In genomic region chr6:28618751-28619153, GRCm38 (mm10) we compare ENCODE assay signal across 7 mouse cellular contexts.
DNase-seq lines count a peak whose midpoint lies in the region; ATAC-seq lines count a peak whose summit lies in the region.

No protein-coding gene starts in this region.

- H3K27ac ChIP-seq in heart, embryonic 13.5 days (replicated peaks) = peak overlapping the region; percentile 86

- H3K4me1 ChIP-seq in heart, embryonic 13.5 days = peaks cover 55% of the 10 kb centered on the region

- no peak overlapping the region for H3K9ac ChIP-seq in heart, embryonic 13.5 days

- H3K9me3 ChIP-seq in heart, embryonic 13.5 days = no peaks in the 10 kb centered on the region

- peak; percentile 35; the same call in 1 of the 2 replicates for ATAC-seq in heart, embryonic 13.5 days (ENCODE audit: extremely low read depth, insufficient number of reproducible peaks, low FRiP score, low TSS enrichment)

- DNase-seq in CD4-positive helper T cell, adult 2 months (ENCODE audit: low read depth, low spot score) = peak; percentile 18
- DNase-seq in T-cell, adult 2 months (ENCODE audit: low spot score) = peak; percentile 12
- DNase-seq in embryo, embryonic 11 days = peak; percentile 41
- peak; percentile 60 for DNase-seq in kidney, adult 9 months
- DNase-seq in lung, adult 18-20 months = peak; percentile 56 to 61
- peak; percentile 49 to 68 for DNase-seq in right cerebral cortex, adult 2 months (ENCODE audit: low spot score in 2 of 2)

- H3K27me3 ChIP-seq in heart, embryonic 13.5 days (replicated peaks) = no peaks in the 10 kb centered on the region

- WGBS in heart, embryonic 13.5 days = 8% methylated on average over 7 of the region's 7 CpGs

- H3K36me3 ChIP-seq in heart, embryonic 13.5 days = no peaks in the 10 kb centered on the region

- H3K4me2 ChIP-seq in heart, embryonic 13.5 days = peak overlapping the region; percentile 49

- no peak overlapping the region for H3K4me3 ChIP-seq in heart, embryonic 13.5 days
